Mouse (Mus musculus): ENCODE results near the gene Adcy5. TPM values are rescaled to one million over a fixed set of nuclear protein-coding genes. Genes with fewer than 3 reads are reported as not detected.
A peak's percentile ranks its signal among the peaks of the same experiment; 100 is the strongest.

Gene Adcy5
- polyA plus RNA-seq, 1 experiment from 2014 or later, result 1.5 TPM

DNA sequence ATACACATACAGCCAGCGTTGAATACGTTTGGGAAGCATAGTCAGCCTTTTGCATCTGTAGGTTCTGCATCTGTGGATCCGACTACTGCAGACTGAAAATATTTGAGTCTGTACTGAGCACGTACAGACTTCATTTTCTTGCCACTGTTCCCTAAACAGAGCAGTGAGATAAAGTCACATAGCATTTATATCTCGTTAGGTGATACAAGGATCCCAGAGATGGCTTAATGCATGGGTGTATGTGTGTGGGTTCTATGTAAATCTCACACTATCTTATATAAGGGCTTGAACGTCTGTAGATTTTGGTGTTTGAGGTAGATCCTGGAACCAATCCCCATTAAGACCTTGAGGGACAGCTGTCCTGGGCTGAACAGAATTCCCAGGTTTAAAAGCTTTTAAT, 10.7 kb downstream of the Adcy5 start:
- Histone ChIP-seq H3K27ac (ENCODE audit: low read length) (no peak overlapping the region), H3K27me3 (ENCODE audit: control insufficient read depth, insufficient read depth, low read depth, low read length) (no peaks in the 10 kb centered on the region), H3K9ac (ENCODE audit: low read length) (no peak overlapping the region), H3K4me3 (ENCODE audit: low read length) (no peak overlapping the region), H3K4me1 (replicated peaks; ENCODE audit: control insufficient read depth, insufficient read depth, low read length) (peaks cover 4% of the 10 kb centered on the region; the same call in 1 of the 2 replicates), H3K4me2 (ENCODE audit: low read depth, low read length) (no peak overlapping the region), H3K36me3 (ENCODE audit: control insufficient read depth, insufficient read depth, low read length) (no peaks in the 10 kb centered on the region), H3K9me3 (ENCODE audit: control insufficient read depth, low read length) (no peaks in the 10 kb centered on the region)
- ATAC-seq (ENCODE audit: low read depth), result no peak
- WGBS, result 72% methylated on average over 6 of the region's 6 CpGs

DNA sequence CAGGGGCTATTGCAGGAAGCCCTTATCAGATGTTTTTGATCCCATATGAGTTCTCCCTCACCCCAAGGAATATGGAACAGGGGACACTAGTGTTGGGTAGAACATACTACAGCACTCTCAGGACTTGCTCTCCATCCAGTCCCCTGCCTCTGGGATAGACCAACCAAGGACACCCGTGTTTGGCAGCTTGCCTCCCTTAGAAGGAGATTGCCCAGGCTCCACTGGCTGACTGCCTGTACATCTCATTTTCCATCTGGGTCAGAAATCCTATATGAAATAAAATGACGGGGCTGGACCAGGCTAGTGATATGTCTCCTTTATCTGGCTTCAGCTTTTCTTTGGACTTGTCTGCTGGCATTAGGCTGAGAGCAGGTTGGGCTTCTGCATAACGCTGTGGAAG, 11.1 kb downstream of the Adcy5 start:
- Histone ChIP-seq H3K4me2 (ENCODE audit: low read depth, low read length) (no peak overlapping the region), H3K9ac (ENCODE audit: low read length) (no peak overlapping the region), H3K4me1 (replicated peaks; ENCODE audit: control insufficient read depth, insufficient read depth, low read length) (peaks cover 4% of the 10 kb centered on the region; the same call in 1 of the 2 replicates), H3K4me3 (ENCODE audit: low read length) (no peak overlapping the region), H3K27ac (ENCODE audit: low read length) (no peak overlapping the region), H3K27me3 (ENCODE audit: control insufficient read depth, insufficient read depth, low read depth, low read length) (no peaks in the 10 kb centered on the region), H3K9me3 (ENCODE audit: control insufficient read depth, low read length) (no peaks in the 10 kb centered on the region), H3K36me3 (ENCODE audit: control insufficient read depth, insufficient read depth, low read length) (no peaks in the 10 kb centered on the region)
- WGBS, result 58% methylated on average over 3 of the region's 3 CpGs
- ATAC-seq (ENCODE audit: low read depth), result no peak

DNA sequence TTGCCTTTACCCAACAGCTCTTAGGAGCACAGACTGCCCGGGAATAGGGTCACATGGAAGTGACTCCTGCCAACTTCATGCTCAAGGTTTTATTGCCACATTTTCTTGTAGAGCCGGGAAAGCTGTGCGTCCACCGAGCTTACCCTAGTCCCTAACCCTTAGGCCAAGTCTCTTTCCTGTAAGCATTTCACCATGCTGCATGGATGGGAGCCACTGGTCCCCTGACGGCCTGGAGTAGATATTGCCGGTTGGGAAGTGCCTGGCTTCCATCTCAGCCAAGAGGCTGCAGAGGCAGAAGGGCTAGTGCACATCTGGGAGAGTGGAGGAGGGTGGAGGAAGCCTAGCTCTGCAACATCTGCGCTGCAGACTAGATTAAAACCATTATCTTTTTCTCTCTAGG, 14.8 kb downstream of the Adcy5 start:
- H3K4me2 ChIP-seq (ENCODE audit: low read depth, low read length), result no peak overlapping the region
- H3K36me3 ChIP-seq (ENCODE audit: control insufficient read depth, insufficient read depth, low read length), result no peaks in the 10 kb centered on the region
- no peak for ATAC-seq (ENCODE audit: low read depth)
- H3K4me1 ChIP-seq (replicated peaks; ENCODE audit: control insufficient read depth, insufficient read depth, low read length), result peaks cover under 1% of the 10 kb centered on the region; the same call in 1 of the 2 replicates
- no peaks in the 10 kb centered on the region for H3K27me3 ChIP-seq (ENCODE audit: control insufficient read depth, insufficient read depth, low read depth, low read length)
- no peak overlapping the region for H3K27ac ChIP-seq (ENCODE audit: low read length)
- no peak overlapping the region for H3K9ac ChIP-seq (ENCODE audit: low read length)
- whole genome bisulfite sequencing, result 67% methylated on average over 7 of the region's 7 CpGs
- no peak overlapping the region for H3K4me3 ChIP-seq (ENCODE audit: low read length)
- no peaks in the 10 kb centered on the region for H3K9me3 ChIP-seq (ENCODE audit: control insufficient read depth, low read length)

DNA sequence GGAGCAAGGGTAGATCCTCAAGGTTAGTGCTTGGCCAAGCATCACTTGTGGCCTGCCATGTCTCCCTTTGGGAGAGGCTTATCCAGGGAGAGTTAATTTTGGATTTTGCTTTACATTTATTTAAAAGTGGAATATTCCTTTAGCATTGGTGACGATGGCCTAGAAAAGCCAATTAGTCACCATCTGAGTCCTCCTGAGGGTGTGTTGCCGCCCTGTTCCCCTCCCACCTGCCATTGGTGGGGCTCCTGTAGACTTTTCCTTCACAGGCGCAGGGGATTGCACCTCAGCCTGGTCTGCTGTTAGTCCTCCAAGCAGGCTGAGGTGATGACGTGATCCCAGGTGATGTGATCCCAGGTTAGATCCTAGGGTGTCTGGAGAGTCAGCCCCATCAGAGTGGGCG, 17.5 kb downstream of the Adcy5 start:
- H3K27ac ChIP-seq (ENCODE audit: low read length), result no peak overlapping the region
- H3K4me2 ChIP-seq (ENCODE audit: low read depth, low read length), result no peak overlapping the region
- no peaks in the 10 kb centered on the region for H3K36me3 ChIP-seq (ENCODE audit: control insufficient read depth, insufficient read depth, low read length)
- H3K9ac ChIP-seq (ENCODE audit: low read length), result no peak overlapping the region
- H3K4me3 ChIP-seq (ENCODE audit: low read length), result no peak overlapping the region
- no peak for ATAC-seq (ENCODE audit: low read depth)
- no peaks in the 10 kb centered on the region for H3K27me3 ChIP-seq (ENCODE audit: control insufficient read depth, insufficient read depth, low read depth, low read length)
- H3K4me1 ChIP-seq (replicated peaks; ENCODE audit: control insufficient read depth, insufficient read depth, low read length), result no peaks in the 10 kb centered on the region
- H3K9me3 ChIP-seq (ENCODE audit: control insufficient read depth, low read length), result no peaks in the 10 kb centered on the region
- WGBS, result 89% methylated on average over 5 of the region's 5 CpGs

DNA sequence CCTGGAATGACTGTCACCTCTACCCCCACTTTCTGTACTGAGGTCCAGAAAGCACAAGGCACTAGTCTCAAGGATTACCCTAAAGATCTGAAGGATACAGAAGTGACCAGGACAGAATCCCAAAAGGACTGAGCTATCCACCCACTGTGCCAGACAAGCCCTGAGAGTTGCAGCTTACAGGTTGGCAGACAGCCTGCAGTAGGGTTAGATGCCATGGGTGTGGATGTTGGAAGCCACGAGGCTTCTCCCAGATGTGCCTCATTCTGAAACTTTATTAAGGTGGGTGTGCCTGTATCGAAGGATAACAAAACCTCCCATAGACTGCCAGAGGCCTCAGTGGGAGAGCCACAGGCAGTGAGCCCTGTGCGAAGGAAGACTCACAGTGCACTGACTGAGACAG, 23.8 kb downstream of the Adcy5 start:
- Histone ChIP-seq H3K36me3 (ENCODE audit: control insufficient read depth, insufficient read depth, low read length) (no peaks in the 10 kb centered on the region), H3K9me3 (ENCODE audit: control insufficient read depth, low read length) (no peaks in the 10 kb centered on the region), H3K27me3 (ENCODE audit: control insufficient read depth, insufficient read depth, low read depth, low read length) (no peaks in the 10 kb centered on the region), H3K9ac (ENCODE audit: low read length) (no peak overlapping the region), H3K4me2 (ENCODE audit: low read depth, low read length) (no peak overlapping the region), H3K4me3 (ENCODE audit: low read length) (no peak overlapping the region), H3K4me1 (replicated peaks; ENCODE audit: control insufficient read depth, insufficient read depth, low read length) (peaks cover 6% of the 10 kb centered on the region; the same call in 1 of the 2 replicates), H3K27ac (ENCODE audit: low read length) (no peak overlapping the region)
- ATAC-seq (ENCODE audit: low read depth), result peak; percentile 39
- WGBS, result 72% methylated on average over 3 of the region's 3 CpGs

DNA sequence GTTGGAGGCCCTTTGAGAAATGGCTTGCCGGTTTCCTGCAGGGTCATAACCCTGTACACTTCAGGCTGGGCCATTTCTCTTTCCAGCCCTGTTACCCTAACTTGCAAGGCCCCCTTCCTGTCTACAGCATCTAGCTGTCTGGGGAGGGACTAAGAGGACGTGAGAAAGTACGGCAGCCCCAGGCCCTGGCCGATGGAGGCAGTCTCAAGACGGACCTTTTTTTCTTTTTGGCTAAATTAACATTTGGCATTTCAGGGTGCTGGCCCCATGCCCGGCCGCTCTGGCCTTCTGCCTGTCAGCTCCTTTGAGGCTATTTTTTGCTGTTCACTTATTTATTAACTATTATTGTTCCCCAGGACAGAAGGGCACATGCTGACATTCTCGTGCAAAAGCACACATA, 24.4 kb downstream of the Adcy5 start:
- no peak overlapping the region for H3K27ac ChIP-seq (ENCODE audit: low read length)

DNA sequence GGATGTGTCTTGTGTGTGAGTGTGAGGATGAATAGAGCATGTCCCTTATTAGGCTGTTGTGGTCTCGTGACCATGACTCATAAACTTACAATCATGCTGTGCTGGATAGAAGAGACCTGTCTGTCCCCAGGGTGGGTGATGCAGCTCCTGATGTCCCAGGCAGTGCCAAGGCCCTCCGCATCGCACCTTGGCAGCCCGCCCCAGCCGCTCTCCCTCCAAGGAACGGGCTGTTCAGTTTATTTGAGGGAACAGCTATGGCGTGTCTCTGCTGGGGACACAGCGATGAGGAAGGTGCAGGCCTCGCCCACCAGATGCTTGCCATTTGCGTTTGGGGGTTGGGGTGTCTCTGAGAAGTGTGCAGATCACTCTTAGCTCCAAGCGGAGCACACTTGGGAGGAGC, 28.5 kb downstream of the Adcy5 start:
- WGBS, result 53% methylated on average over 11 of the region's 11 CpGs
- Histone ChIP-seq H3K9me3 (ENCODE audit: control insufficient read depth, low read length) (no peaks in the 10 kb centered on the region), H3K4me1 (replicated peaks; ENCODE audit: control insufficient read depth, insufficient read depth, low read length) (peaks cover 6% of the 10 kb centered on the region; the same call in 1 of the 2 replicates), H3K36me3 (ENCODE audit: control insufficient read depth, insufficient read depth, low read length) (no peaks in the 10 kb centered on the region), H3K4me2 (ENCODE audit: low read depth, low read length) (no peak overlapping the region), H3K4me3 (ENCODE audit: low read length) (no peak overlapping the region), H3K27ac (ENCODE audit: low read length) (no peak overlapping the region), H3K27me3 (ENCODE audit: control insufficient read depth, insufficient read depth, low read depth, low read length) (no peaks in the 10 kb centered on the region), H3K9ac (ENCODE audit: low read length) (no peak overlapping the region)
- ATAC-seq (ENCODE audit: low read depth), result peak; percentile 26

More for the DNA sequence above, 24.4 kb downstream of the Adcy5 start:
- Histone ChIP-seq H3K4me3 (ENCODE audit: low read length) (no peak overlapping the region), H3K4me2 (ENCODE audit: low read depth, low read length) (no peak overlapping the region), H3K4me1 (replicated peaks; ENCODE audit: control insufficient read depth, insufficient read depth, low read length) (peaks cover 6% of the 10 kb centered on the region; the same call in 1 of the 2 replicates), H3K27me3 (ENCODE audit: control insufficient read depth, insufficient read depth, low read depth, low read length) (no peaks in the 10 kb centered on the region), H3K36me3 (ENCODE audit: control insufficient read depth, insufficient read depth, low read length) (no peaks in the 10 kb centered on the region), H3K9ac (ENCODE audit: low read length) (no peak overlapping the region), H3K9me3 (ENCODE audit: control insufficient read depth, low read length) (no peaks in the 10 kb centered on the region)
- WGBS, result 38% methylated on average over 8 of the region's 8 CpGs
- peak; percentile 72 for ATAC-seq (ENCODE audit: low read depth)

DNA sequence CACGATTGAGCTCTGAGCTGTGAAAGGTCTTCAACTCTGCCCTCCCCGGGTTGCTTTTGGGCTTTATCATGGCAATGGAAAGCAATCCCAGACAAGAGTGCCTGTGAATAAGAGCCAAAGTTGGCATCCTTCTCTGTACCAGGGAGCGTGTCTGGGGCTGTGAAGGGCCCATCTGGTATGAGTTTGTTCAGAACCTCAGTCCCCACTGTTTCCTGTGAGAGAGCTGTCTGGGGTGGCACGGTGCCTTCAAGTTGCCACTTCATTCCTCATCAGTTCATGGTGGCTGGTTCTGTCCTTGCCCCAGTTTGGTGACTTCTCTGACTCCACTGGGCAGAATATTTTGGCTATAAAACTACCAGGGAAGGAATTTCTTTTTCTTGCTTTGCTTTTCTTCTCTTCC, 33.4 kb downstream of the Adcy5 start:
- WGBS, result 64% methylated on average over 4 of the region's 4 CpGs

DNA sequence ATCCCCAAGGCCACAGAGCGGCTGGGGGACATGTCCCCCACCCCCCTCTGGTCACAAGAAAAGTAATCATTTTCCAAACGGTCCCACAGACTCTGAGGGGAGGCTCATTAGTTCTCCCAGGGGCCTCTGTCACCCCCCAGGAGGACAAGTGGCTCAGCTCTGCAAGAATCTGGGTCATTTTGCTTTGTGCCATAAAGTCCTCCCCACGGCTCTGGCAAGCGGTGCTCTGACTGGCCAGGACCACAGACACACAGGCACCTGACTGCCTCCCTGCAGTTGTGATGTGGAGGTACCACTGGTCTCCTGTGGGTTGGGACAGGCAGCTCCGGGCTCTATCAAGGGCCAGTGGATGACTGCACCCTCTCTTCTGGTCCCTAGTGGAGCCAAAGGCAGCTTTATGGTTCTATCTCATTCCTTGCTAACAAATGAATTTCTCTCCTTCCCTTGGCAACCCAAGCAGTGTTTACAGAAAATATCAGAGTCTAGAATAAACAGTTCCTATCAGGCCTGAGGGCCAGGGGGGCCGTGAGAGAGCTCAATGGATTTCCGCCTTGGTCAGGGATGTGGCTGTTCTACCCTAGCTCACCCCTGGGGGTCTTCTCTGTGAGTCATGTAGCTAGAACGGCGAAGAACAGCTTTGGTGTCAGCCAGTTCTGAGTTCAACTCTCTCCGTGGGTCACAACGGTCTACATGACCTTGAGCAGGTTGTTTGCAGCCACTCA, 34.9 kb downstream of the Adcy5 start:
- H3K27ac ChIP-seq (ENCODE audit: low read length), result no peak overlapping the region; the same call in 1 of the 2 replicates
- peak; percentile 56 for ATAC-seq (ENCODE audit: low read depth)
- 46% methylated on average over 11 of the region's 11 CpGs for WGBS

More for the DNA sequence above, 33.4 kb downstream of the Adcy5 start:
- no peaks in the 10 kb centered on the region for H3K9me3 ChIP-seq (ENCODE audit: control insufficient read depth, low read length)
- no peak overlapping the region for H3K27ac ChIP-seq (ENCODE audit: low read length)
- no peak overlapping the region for H3K4me2 ChIP-seq (ENCODE audit: low read depth, low read length)
- H3K4me1 ChIP-seq (replicated peaks; ENCODE audit: control insufficient read depth, insufficient read depth, low read length), result peaks cover 6% of the 10 kb centered on the region
- H3K9ac ChIP-seq (ENCODE audit: low read length), result no peak overlapping the region
- H3K27me3 ChIP-seq (ENCODE audit: control insufficient read depth, insufficient read depth, low read depth, low read length), result no peaks in the 10 kb centered on the region
- no peak for ATAC-seq (ENCODE audit: low read depth)
- no peaks in the 10 kb centered on the region for H3K36me3 ChIP-seq (ENCODE audit: control insufficient read depth, insufficient read depth, low read length)
- H3K4me3 ChIP-seq (ENCODE audit: low read length), result no peak overlapping the region

More for the DNA sequence above, 34.9 kb downstream of the Adcy5 start:
- Histone ChIP-seq H3K4me3 (ENCODE audit: low read length) (no peak overlapping the region), H3K4me1 (replicated peaks; ENCODE audit: control insufficient read depth, insufficient read depth, low read length) (peaks cover 6% of the 10 kb centered on the region), H3K9me3 (ENCODE audit: control insufficient read depth, low read length) (no peaks in the 10 kb centered on the region), H3K36me3 (ENCODE audit: control insufficient read depth, insufficient read depth, low read length) (no peaks in the 10 kb centered on the region), H3K9ac (ENCODE audit: low read length) (no peak overlapping the region), H3K27me3 (ENCODE audit: control insufficient read depth, insufficient read depth, low read depth, low read length) (no peaks in the 10 kb centered on the region), H3K4me2 (ENCODE audit: low read depth, low read length) (no peak overlapping the region)

Data from lung, embryonic 16.5 days (tissue).